Mouse (Mus musculus): Measurements from ENCODE around the gene Pck1.

The Pck1 gene

GRCm38 (mm10) chr2:173173521-173174511 is 21.0 kb downstream of the Pck1 start:
- DNase-seq (ENCODE audit: low read depth, low spot score): peak; percentile 84

GRCm38 (mm10) chr2:173174569-173174968 is 21.7 kb downstream of the Pck1 start:
- DNase-seq (ENCODE audit: low read depth, low spot score): no peak

GRCm38 (mm10) chr2:173175703-173176102 is 22.9 kb downstream of the Pck1 start:
- DNase-seq (ENCODE audit: low read depth, low spot score): no peak

- no peak for DNase-seq (ENCODE audit: low read depth, low spot score)
Observed at GRCm38 (mm10) chr2:173177481-173177880, 24.6 kb downstream of the Pck1 start.

- no peak for DNase-seq (ENCODE audit: low read depth, low spot score)
Observed at GRCm38 (mm10) chr2:173177951-173178350, 25.1 kb downstream of the Pck1 start.

GRCm38 (mm10) chr2:173179046-173179445 is 26.2 kb downstream of the Pck1 start:
- DNase-seq (ENCODE audit: low read depth, low spot score): no peak

GRCm38 (mm10) chr2:173180026-173180425 is 27.2 kb downstream of the Pck1 start:
- no peak for DNase-seq (ENCODE audit: low read depth, low spot score)

GRCm38 (mm10) chr2:173180721-173181388 is 28.0 kb downstream of the Pck1 start:
- no peak for DNase-seq (ENCODE audit: low read depth, low spot score)

- no peak for DNase-seq (ENCODE audit: low read depth, low spot score)
Observed at GRCm38 (mm10) chr2:173181486-173181885, 28.6 kb downstream of the Pck1 start.

- DNase-seq (ENCODE audit: low read depth, low spot score): no peak
Observed at GRCm38 (mm10) chr2:173181901-173182300, 29.1 kb downstream of the Pck1 start.

GRCm38 (mm10) chr2:173182796-173183195 is 29.9 kb downstream of the Pck1 start:
- DNase-seq (ENCODE audit: low read depth, low spot score): no peak

- no peak for DNase-seq (ENCODE audit: low read depth, low spot score)
Observed at GRCm38 (mm10) chr2:173183311-173183710, 30.5 kb downstream of the Pck1 start.

GRCm38 (mm10) chr2:173183836-173184460 is 31.1 kb downstream of the Pck1 start:
- peak; percentile 74 for DNase-seq (ENCODE audit: low read depth, low spot score)

- DNase-seq (ENCODE audit: low read depth, low spot score): no peak
Observed at GRCm38 (mm10) chr2:173184475-173185080, 31.7 kb downstream of the Pck1 start.

- no peak for DNase-seq (ENCODE audit: low read depth, low spot score)
Observed at GRCm38 (mm10) chr2:173185282-173185681, 32.4 kb downstream of the Pck1 start.

- peak; percentile 90 for DNase-seq (ENCODE audit: low read depth, low spot score)
Observed at GRCm38 (mm10) chr2:173186047-173186943, 33.4 kb downstream of the Pck1 start.

GRCm38 (mm10) chr2:173187182-173187855 is 34.5 kb downstream of the Pck1 start:
- no peak for DNase-seq (ENCODE audit: low read depth, low spot score)

- no peak for DNase-seq (ENCODE audit: low read depth, low spot score)
Observed at GRCm38 (mm10) chr2:173194796-173195195, 41.9 kb downstream of the Pck1 start.

- no peak for DNase-seq (ENCODE audit: low read depth, low spot score)
Observed at GRCm38 (mm10) chr2:173202924-173203689, 50.3 kb downstream of the Pck1 start.
